Mouse (Mus musculus): Measurements from ENCODE around the gene Rorb. TPM values are rescaled to one million over a fixed set of nuclear protein-coding genes. Genes with fewer than 3 reads are reported as not detected.

The Rorb gene
- polyA plus RNA-seq, 1 experiment from 2014 or later: 12.9 TPM

DNA sequence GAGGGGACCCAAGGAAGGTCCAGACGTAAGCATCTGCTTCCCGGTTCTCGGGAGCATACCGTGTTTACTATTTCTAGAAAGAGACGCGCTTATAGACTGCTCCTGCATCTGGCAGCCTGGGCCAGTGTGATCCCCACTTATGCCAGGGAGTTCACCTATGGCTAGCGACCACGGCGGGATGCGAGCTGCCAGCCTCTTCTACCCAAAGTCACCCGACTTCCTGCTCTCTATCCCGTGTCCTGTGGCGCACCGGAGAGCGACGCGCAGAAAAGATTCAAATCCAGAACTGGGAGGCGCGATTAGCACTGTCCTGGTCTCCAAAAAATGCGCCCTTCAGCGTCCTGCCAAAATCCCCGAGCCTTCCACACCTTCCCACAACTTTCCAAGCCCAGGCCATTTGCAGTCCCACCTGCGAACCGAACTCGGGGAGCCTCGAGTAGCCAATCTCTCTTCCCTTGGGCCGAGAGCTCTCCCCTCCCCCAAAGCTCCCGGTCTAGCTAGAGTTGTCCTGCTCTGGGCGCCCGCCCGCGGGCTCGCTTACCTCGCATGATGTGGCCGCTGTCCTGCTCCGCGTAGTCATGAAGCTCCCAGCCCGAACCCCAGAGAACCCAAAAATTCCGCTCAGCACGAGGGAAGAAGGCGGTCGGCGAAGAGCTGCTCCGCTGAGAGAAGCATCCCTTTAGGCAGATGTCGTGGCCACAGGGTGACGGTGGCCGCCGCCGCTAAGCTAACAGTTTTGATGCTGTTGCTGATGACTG lies 806 bp downstream of the Rorb start:
- DNase-seq (peak; percentile 80), ATAC-seq (ENCODE audit: low FRiP score, low TSS enrichment) (peak; percentile 62)
- Histone ChIP-seq H3K9ac (replicated peaks; ENCODE audit: low read length) (peak overlapping the region; percentile 69), H3K9me3 (ENCODE audit: control insufficient read depth, low read length) (no peaks in the 10 kb centered on the region), H3K27me3 (ENCODE audit: control insufficient read depth, insufficient read depth, low read length) (peaks cover 15% of the 10 kb centered on the region; the same call in 1 of the 2 replicates), H3K4me1 (ENCODE audit: control insufficient read depth, insufficient read depth, low read length) (peaks cover 27% of the 10 kb centered on the region), H3K27ac (replicated peaks; ENCODE audit: low read depth, low read length) (peak overlapping the region; percentile 58), H3K4me2 (ENCODE audit: low read length) (peak overlapping the region; percentile 83), H3K4me3 (replicated peaks; ENCODE audit: low read depth, low read length) (peak overlapping the region; percentile 57), H3K36me3 (ENCODE audit: control insufficient read depth, insufficient read depth, low read length) (no peaks in the 10 kb centered on the region)
- 1% methylated on average over 49 of the region's 49 CpGs for WGBS

DNA sequence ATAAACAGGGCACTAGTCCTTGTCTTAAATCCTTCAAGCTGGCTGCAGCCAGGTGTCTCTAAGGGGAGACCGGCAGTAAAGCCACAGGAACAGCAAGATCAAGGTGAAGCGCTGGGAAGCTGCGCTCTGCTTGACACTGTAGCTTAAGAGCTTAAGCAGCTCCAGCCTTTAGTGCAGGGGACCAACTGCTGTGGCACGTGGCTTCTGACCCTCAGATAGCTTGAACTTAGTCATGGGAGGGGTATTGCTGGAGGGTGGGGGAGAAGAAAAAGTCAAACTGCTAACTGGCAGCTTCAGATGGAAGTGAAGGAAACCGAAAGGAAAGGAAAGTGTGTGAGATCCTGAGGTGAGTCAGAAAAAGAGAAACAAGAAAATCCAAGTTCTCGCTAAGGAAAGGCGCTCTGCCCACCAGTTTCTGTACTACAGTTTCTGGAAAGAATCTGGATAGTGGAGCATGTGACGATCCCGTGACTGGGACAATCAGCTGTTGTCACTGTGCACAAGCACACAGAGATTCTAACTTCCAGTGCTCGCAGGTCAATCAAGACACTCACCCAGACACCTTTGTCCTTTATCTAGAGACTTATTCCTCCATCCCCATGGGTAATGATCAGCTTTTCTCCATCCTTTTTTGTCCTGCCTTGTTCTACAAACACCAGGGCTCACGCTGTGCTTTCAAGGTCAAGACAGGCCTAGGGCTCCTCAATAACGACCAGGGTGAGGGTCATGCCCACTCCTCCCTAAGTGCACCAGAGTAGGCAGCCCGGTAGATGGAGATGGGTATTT lies 2.2 kb downstream of the Rorb start:
- Histone ChIP-seq H3K36me3 (ENCODE audit: control insufficient read depth, insufficient read depth, low read length) (no peaks in the 10 kb centered on the region), H3K27ac (replicated peaks; ENCODE audit: low read depth, low read length) (no peak overlapping the region), H3K4me1 (ENCODE audit: control insufficient read depth, insufficient read depth, low read length) (peaks cover 29% of the 10 kb centered on the region), H3K27me3 (ENCODE audit: control insufficient read depth, insufficient read depth, low read length) (peaks cover 15% of the 10 kb centered on the region; the same call in 1 of the 2 replicates), H3K9ac (replicated peaks; ENCODE audit: low read length) (peak overlapping the region; percentile 26), H3K4me3 (replicated peaks; ENCODE audit: low read depth, low read length) (peak overlapping the region; percentile 57), H3K4me2 (ENCODE audit: low read length) (peak overlapping the region; percentile 83), H3K9me3 (ENCODE audit: control insufficient read depth, low read length) (no peaks in the 10 kb centered on the region)
- no peak for ATAC-seq (ENCODE audit: low FRiP score, low TSS enrichment)
- 28% methylated on average over 13 of the region's 13 CpGs for whole genome bisulfite sequencing
- peak; percentile 30 for DNase-seq

DNA sequence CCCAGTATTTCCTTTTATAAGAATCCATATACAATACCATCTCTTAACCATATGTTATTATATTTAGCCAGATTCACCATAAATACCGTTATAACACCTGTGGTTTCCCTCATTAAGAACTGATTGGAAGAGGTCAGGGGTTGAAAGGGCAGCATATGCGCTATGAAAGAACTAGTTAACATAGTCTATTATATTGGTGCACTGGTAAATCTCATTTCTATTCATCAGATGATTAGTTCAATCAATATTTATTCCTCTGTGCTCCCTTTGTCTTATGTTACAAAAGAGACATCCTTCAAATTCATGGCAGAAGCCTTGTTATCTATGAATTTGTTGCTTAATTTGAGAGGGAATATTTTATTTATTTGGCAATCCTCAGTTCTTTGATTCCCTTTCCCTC lies 6.4 kb downstream of the Rorb start:
- Histone ChIP-seq H3K9ac (replicated peaks; ENCODE audit: low read length) (no peak overlapping the region), H3K27ac (replicated peaks; ENCODE audit: low read depth, low read length) (no peak overlapping the region), H3K9me3 (ENCODE audit: control insufficient read depth, low read length) (no peaks in the 10 kb centered on the region), H3K4me3 (replicated peaks; ENCODE audit: low read depth, low read length) (no peak overlapping the region), H3K4me1 (ENCODE audit: control insufficient read depth, insufficient read depth, low read length) (peaks cover 23% of the 10 kb centered on the region), H3K27me3 (ENCODE audit: control insufficient read depth, insufficient read depth, low read length) (peaks cover 15% of the 10 kb centered on the region; the same call in 1 of the 2 replicates), H3K4me2 (ENCODE audit: low read length) (no peak overlapping the region), H3K36me3 (ENCODE audit: control insufficient read depth, insufficient read depth, low read length) (no peaks in the 10 kb centered on the region)
- DNase-seq (no peak), ATAC-seq (ENCODE audit: low FRiP score, low TSS enrichment) (no peak)
- WGBS: 78% methylated on average over 2 of the region's 2 CpGs

DNA sequence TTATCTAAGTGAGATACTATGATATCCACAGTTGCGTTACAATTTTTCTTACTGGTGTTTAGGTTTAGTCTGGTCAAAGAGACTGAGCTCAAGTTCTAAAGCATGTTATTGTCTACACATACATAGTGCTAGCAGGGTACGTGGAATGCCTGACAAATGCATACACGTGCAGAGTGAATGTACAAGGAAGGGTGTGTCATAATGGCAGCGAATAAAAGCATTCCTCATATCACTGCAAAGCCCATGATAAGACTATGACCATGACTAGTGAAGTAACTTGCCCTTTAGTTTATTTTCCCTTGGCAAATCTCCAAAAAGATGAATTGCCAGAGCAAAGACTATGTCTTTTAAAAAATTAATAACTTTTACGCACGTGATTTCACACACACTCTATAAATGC lies 13.8 kb downstream of the Rorb start:
- Histone ChIP-seq H3K4me3 (replicated peaks; ENCODE audit: low read depth, low read length) (no peak overlapping the region), H3K27ac (replicated peaks; ENCODE audit: low read depth, low read length) (no peak overlapping the region), H3K9ac (replicated peaks; ENCODE audit: low read length) (no peak overlapping the region), H3K9me3 (ENCODE audit: control insufficient read depth, low read length) (no peaks in the 10 kb centered on the region), H3K4me2 (ENCODE audit: low read length) (no peak overlapping the region), H3K27me3 (ENCODE audit: control insufficient read depth, insufficient read depth, low read length) (no peaks in the 10 kb centered on the region), H3K4me1 (ENCODE audit: control insufficient read depth, insufficient read depth, low read length) (no peaks in the 10 kb centered on the region), H3K36me3 (ENCODE audit: control insufficient read depth, insufficient read depth, low read length) (no peaks in the 10 kb centered on the region)
- no peak for DNase-seq
- 89% methylated on average over 6 of the region's 6 CpGs for WGBS
- no peak for ATAC-seq (ENCODE audit: low FRiP score, low TSS enrichment)

DNA sequence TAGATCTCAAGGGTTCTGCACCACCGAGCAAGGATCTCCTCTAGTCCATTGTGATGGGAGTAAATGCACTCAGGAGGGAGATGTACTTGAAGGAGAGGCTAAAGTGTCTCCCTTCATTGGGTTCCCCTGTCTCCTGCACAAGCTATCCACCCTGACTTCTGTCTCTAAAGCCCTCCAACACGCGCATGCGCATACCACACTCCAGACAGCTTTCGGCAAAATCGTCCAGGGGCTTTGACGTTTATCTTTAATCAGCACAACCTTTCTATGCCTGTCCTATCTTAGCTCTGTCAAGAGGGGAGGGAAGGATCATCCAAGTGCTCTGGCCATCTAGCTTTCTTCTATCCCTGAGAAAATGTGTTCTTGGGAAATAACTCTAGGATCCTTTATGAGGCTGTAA lies 21.6 kb downstream of the Rorb start:
- 74% methylated on average over 7 of the region's 7 CpGs for WGBS
- H3K9ac ChIP-seq (replicated peaks; ENCODE audit: low read length): no peak overlapping the region
- no peak overlapping the region for H3K4me2 ChIP-seq (ENCODE audit: low read length)
- H3K4me3 ChIP-seq (replicated peaks; ENCODE audit: low read depth, low read length): no peak overlapping the region
- DNase-seq: no peak
- no peak for ATAC-seq (ENCODE audit: low FRiP score, low TSS enrichment)
- H3K27me3 ChIP-seq (ENCODE audit: control insufficient read depth, insufficient read depth, low read length): no peaks in the 10 kb centered on the region
- H3K9me3 ChIP-seq (ENCODE audit: control insufficient read depth, low read length): no peaks in the 10 kb centered on the region
- no peaks in the 10 kb centered on the region for H3K36me3 ChIP-seq (ENCODE audit: control insufficient read depth, insufficient read depth, low read length)
- H3K4me1 ChIP-seq (ENCODE audit: control insufficient read depth, insufficient read depth, low read length): no peaks in the 10 kb centered on the region
- H3K27ac ChIP-seq (replicated peaks; ENCODE audit: low read depth, low read length): no peak overlapping the region

DNA sequence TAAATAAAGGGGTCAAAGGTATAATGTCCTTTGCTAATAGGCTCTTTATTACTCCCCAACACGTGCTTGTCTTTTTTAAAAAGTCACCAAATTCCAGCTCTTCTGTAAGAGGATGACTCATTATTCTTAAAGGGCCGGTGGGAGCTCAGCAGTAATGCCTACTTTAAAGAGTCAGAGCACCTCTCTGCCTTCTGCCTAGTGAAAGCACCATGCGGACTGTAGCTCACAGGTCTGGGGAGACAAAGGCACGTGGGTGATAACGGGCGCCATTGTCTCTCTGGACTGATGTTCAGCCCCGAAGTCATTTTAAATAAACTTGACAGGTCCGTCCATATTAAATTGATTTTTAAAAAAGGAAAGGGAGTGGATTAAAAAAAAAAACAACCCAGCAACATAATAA lies 33.1 kb downstream of the Rorb start:
- no peak overlapping the region for H3K27ac ChIP-seq (replicated peaks; ENCODE audit: low read depth, low read length)
- H3K9ac ChIP-seq (replicated peaks; ENCODE audit: low read length): no peak overlapping the region
- no peaks in the 10 kb centered on the region for H3K27me3 ChIP-seq (ENCODE audit: control insufficient read depth, insufficient read depth, low read length)
- DNase-seq: peak; percentile 28
- no peak overlapping the region for H3K4me3 ChIP-seq (replicated peaks; ENCODE audit: low read depth, low read length)
- no peaks in the 10 kb centered on the region for H3K9me3 ChIP-seq (ENCODE audit: control insufficient read depth, low read length)
- H3K4me1 ChIP-seq (ENCODE audit: control insufficient read depth, insufficient read depth, low read length): no peaks in the 10 kb centered on the region
- ATAC-seq (ENCODE audit: low FRiP score, low TSS enrichment): no peak
- H3K36me3 ChIP-seq (ENCODE audit: control insufficient read depth, insufficient read depth, low read length): no peaks in the 10 kb centered on the region
- peak overlapping the region; percentile 18; the same call in 1 of the 2 replicates for H3K4me2 ChIP-seq (ENCODE audit: low read length)
- WGBS: 52% methylated on average over 8 of the region's 8 CpGs

DNA sequence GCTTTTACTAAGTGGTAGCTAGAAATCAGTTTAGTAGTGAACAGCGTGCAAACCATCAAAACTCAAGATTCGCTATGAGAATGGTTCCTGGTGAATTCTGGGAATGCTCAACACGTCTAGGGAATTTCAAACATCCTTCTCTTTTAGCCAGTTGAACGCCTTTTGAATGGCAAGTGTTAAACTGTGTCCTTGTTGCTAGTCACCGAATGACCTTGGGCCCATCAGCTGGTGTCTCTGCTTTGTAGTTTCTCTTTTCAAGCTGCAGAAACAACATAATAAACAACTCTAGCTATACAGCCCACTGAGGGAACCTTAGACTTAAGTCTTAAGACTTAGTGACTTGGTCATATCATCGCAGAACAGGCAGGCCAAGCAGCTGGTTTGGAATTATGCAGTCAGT lies 36.2 kb downstream of the Rorb start:
- 81% methylated on average over 6 of the region's 6 CpGs for WGBS
- Histone ChIP-seq H3K36me3 (ENCODE audit: control insufficient read depth, insufficient read depth, low read length) (no peaks in the 10 kb centered on the region), H3K27me3 (ENCODE audit: control insufficient read depth, insufficient read depth, low read length) (no peaks in the 10 kb centered on the region), H3K4me1 (ENCODE audit: control insufficient read depth, insufficient read depth, low read length) (no peaks in the 10 kb centered on the region), H3K4me3 (replicated peaks; ENCODE audit: low read depth, low read length) (no peak overlapping the region), H3K4me2 (ENCODE audit: low read length) (no peak overlapping the region), H3K9ac (replicated peaks; ENCODE audit: low read length) (no peak overlapping the region), H3K9me3 (ENCODE audit: control insufficient read depth, low read length) (no peaks in the 10 kb centered on the region), H3K27ac (replicated peaks; ENCODE audit: low read depth, low read length) (no peak overlapping the region)
- DNase-seq (no peak), ATAC-seq (ENCODE audit: low FRiP score, low TSS enrichment) (no peak)

DNA sequence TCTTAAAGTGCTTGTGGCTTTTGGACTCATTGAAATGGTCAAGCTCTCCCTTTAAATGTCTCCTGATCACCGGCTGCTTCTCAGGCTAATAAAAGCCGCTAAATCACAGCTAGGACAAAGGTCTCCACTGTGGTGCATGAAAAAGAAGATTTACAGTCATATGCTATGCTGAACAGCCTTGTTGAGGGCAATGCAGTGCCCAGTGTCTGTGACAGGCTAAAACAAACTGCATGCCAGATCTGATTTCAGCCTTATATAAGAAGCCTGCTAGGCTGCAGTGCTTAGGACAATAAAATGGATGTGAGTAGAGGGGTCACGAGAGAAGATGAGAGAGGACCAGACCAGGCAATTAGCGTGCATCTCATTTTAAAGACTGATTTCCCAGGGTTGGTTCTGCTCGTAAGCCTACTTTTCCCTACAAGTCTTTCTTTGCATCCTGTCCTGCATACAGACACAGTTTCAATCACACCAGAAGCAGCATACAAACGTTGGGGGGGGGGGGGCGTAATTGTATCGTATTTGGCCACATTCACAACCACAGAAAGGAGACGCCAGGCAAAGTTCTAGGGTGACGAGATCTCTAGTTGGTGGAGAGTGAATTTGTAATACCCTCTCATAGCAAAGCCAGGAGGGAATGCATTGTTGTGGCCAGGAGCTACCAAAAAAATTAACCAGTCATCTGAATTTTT lies 52.1 kb downstream of the Rorb start:
- Histone ChIP-seq H3K4me3 (replicated peaks; ENCODE audit: low read depth, low read length) (no peak overlapping the region), H3K27ac (replicated peaks; ENCODE audit: low read depth, low read length) (0 out of 2 replicates have a peak overlapping the region, but pooled peaks have one; percentile 46), H3K9me3 (ENCODE audit: control insufficient read depth, low read length) (no peaks in the 10 kb centered on the region), H3K9ac (replicated peaks; ENCODE audit: low read length) (no peak overlapping the region; the same call in 1 of the 2 replicates), H3K27me3 (ENCODE audit: control insufficient read depth, insufficient read depth, low read length) (no peaks in the 10 kb centered on the region), H3K4me2 (ENCODE audit: low read length) (peak overlapping the region; percentile 37), H3K4me1 (ENCODE audit: control insufficient read depth, insufficient read depth, low read length) (peaks cover 23% of the 10 kb centered on the region), H3K36me3 (ENCODE audit: control insufficient read depth, insufficient read depth, low read length) (no peaks in the 10 kb centered on the region)
- ATAC-seq (ENCODE audit: low FRiP score, low TSS enrichment): peak; percentile 67
- 24% methylated on average over 10 of the region's 10 CpGs for WGBS
- peak; percentile 49 for DNase-seq
